Comparison of ENCODE assay signal across 7 mouse cellular contexts in the genomic region with DNA sequence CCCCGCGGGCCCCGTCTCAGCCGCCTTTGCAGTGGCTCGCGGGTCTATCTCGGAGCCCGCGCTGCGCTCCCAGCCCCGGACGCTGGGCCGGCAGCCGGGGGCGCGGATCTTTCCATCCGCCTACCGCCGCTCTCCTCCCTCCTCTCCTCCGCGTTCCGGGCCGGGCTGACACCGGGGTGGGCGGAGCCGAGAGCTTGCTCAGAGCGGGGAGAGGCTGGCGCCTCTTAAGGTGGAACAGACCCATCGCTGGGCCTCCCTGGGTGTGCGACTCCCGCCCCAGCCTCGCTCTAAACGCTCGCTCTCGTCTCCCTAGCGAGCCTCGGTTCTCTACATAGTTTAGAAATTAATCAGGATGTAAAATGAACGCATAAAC. TPM values are rescaled to one million over a fixed set of nuclear protein-coding genes. Genes with fewer than 3 reads are reported as not detected.
DNase-seq lines count a peak whose midpoint lies in the region; ATAC-seq lines count a peak whose summit lies in the region.

No protein-coding gene starts in this region.

- H3K9me3 ChIP-seq in intestine, embryonic 15.5 days: no peaks in the 10 kb centered on the region

- H3K4me3 ChIP-seq in intestine, embryonic 15.5 days (replicated peaks): peak overlapping the region; percentile 70

- peak overlapping the region; percentile 100 for H3K27ac ChIP-seq in intestine, embryonic 15.5 days

- H3K36me3 ChIP-seq in intestine, embryonic 15.5 days: no peaks in the 10 kb centered on the region

- peak; percentile 97 for ATAC-seq in intestine, embryonic 15.5 days

- intact Hi-C loops in gastrocnemius, postnatal 14 days (cut with DNase I; ENCODE audit: low total_unique reads): no loop called here
- intact Hi-C loops in left cerebral cortex, postnatal 25 days (cut with DNase I): loop anchor here (1.0 kb wide), 1 partner anchor 8 kb away; the partner anchor contains the start of gene Foxj2

- no peaks in the 10 kb centered on the region for H3K27me3 ChIP-seq in intestine, embryonic 15.5 days (replicated peaks)

- H3K4me2 ChIP-seq in intestine, embryonic 15.5 days (replicated peaks): peak overlapping the region; percentile 54

- peak overlapping the region; percentile 65 for H3K9ac ChIP-seq in intestine, embryonic 15.5 days

- 0 out of 2 replicates have a peak, but pooled peaks cover 3% of the 10 kb centered on the region for H3K4me1 ChIP-seq in intestine, embryonic 15.5 days (replicated peaks)

- under 1% methylated on average over 38 of the region's 38 CpGs for WGBS in intestine, embryonic 15.5 days

- peak; percentile 97 for DNase-seq in adrenal gland, adult 2 months
- peak; percentile 89 for DNase-seq in embryo, embryonic 10.5 days (ENCODE audit: low spot score)
- peak; percentile 98 for DNase-seq in gastrocnemius, postnatal 14 days
- peak; percentile 90 to 94 for DNase-seq in left cerebral cortex, postnatal 25 days (ENCODE audit: low spot score in 2 of 2)
- DNase-seq in mesoderm, embryonic 11.5 days (ENCODE audit: low read depth, low spot score): peak; percentile 88
- DNase-seq in right cerebral cortex, postnatal 25 days: peak; percentile 93

RNA-seq across cellular contexts. Expression of gene Foxj2, which starts 8.4 kb away (rescaled TPM):
- total RNA-seq in adrenal gland, adult 2 months (2021): 10 to 100 TPM; 20.0 to 24.4 TPM
- polyA plus RNA-seq in adrenal gland, adult 2 months (2012; rRNA removed): 12.4 and 14.8 TPM in 2 replicates
- 10 to 100 TPM; 15.5 to 18.5 TPM for total RNA-seq in gastrocnemius, postnatal 14 days (2021)
- 3.9 and 4.5 TPM in 2 replicates for polyA plus RNA-seq in intestine, embryonic 15.5 days (2015; fragmentation: Nextera tagmentation; extraction: Ambion mirVana)
- 10 to 100 TPM; 27.1 to 28.6 TPM for total RNA-seq in left cerebral cortex, postnatal 25 days (2021)

RNA-seq across cellular contexts. Expression of gene Slc2a3, which starts 9.8 kb away (rescaled TPM):
- 10 to 100 TPM in 1 of 2 experiments, 1 to 10 TPM in 1; 5.2 to 10.5 TPM for total RNA-seq in adrenal gland, adult 2 months (2021)
- 2.1 and 2.2 TPM in 2 replicates for polyA plus RNA-seq in adrenal gland, adult 2 months (2012; rRNA removed)
- total RNA-seq in gastrocnemius, postnatal 14 days (2021): 1 to 10 TPM; 1.2 to 1.9 TPM
- polyA plus RNA-seq in intestine, embryonic 15.5 days (2015; fragmentation: Nextera tagmentation; extraction: Ambion mirVana): 11.3 and 13.4 TPM in 2 replicates
- 100 to 1,000 TPM; 142 to 156 TPM for total RNA-seq in left cerebral cortex, postnatal 25 days (2021)

RNA-seq across cellular contexts. Expression of gene C3ar1, which starts 44.7 kb away (rescaled TPM):
- total RNA-seq in adrenal gland, adult 2 months (2021): 1 to 10 TPM; 2.6 to 6.7 TPM
- 2.7 and 3.0 TPM in 2 replicates for polyA plus RNA-seq in adrenal gland, adult 2 months (2012; rRNA removed)
- 1 to 10 TPM in 1 of 2 experiments, under 1 TPM in 1; 1.00 to 1.6 TPM for total RNA-seq in gastrocnemius, postnatal 14 days (2021)
- 2.5 TPM in 2 replicates for polyA plus RNA-seq in intestine, embryonic 15.5 days (2015; fragmentation: Nextera tagmentation; extraction: Ambion mirVana)
- under 1 TPM; 0.60 to 0.66 TPM for total RNA-seq in left cerebral cortex, postnatal 25 days (2021)

Comparison
In these comparisons a context has a peak if more than half of its experiments do, and no peak if none do; other contexts are left out.
1. Peak in every context shown above with its lines: DNase-seq, ATAC-seq, H3K4me3 ChIP-seq and H3K27ac ChIP-seq.
2. RNA of gene Slc2a3, which starts 9.8 kb away (total RNA-seq): 142 to 156 TPM in left cerebral cortex, postnatal 25 days; 5.2 to 10.5 TPM in adrenal gland, adult 2 months and 1.2 to 1.9 TPM in gastrocnemius, postnatal 14 days; every median in the first group is over 10 times any median in the second.